Mouse (Mus musculus) heart, embryonic 11.5 days (tissue): ENCODE data around the gene Omg. TPM values are rescaled to one million over a fixed set of nuclear protein-coding genes. Genes with fewer than 3 reads are reported as not detected.

Experiments used
- ATAC-seq: fragments of 200-750 bp; cut with Nextera tagmentation; replicated peaks from 2 replicates; pipeline ENCODE4 v1.8.0; 2017; ENCODE audit warnings: moderate library complexity; ENCODE audit not compliant: insufficient number of reproducible peaks, low FRiP score, low TSS enrichment
- H3K27ac ChIP-seq: fragments of 300-500 bp; sonication (generic); 2 replicates; pipeline ENCODE4 v1.5.1; 2014; ENCODE audit warnings: mild to moderate bottlenecking, low read depth, low read length
- H3K27me3 ChIP-seq: fragments of 300-500 bp; sonication (generic); 2 replicates; pipeline ENCODE4 v1.6.1; 2014; ENCODE audit warnings: mild to moderate bottlenecking, low read length, mixed read lengths; ENCODE audit not compliant: control insufficient read depth, insufficient read depth
- H3K36me3 ChIP-seq: fragments of 300-500 bp; sonication (generic); 2 replicates; pipeline ENCODE4 v1.6.1; 2014; ENCODE audit warnings: mild to moderate bottlenecking, low read length, moderate library complexity, mixed read lengths; ENCODE audit not compliant: control insufficient read depth, insufficient read depth
- H3K4me1 ChIP-seq: fragments of 300-500 bp; sonication (generic); 2 replicates; pipeline ENCODE4 v1.6.1; 2014; ENCODE audit warnings: low read length; ENCODE audit not compliant: control insufficient read depth, insufficient read depth
- H3K4me2 ChIP-seq: fragments of 300-500 bp; sonication (generic); 2 replicates; pipeline ENCODE4 v1.6.1; 2014; ENCODE audit warnings: mild to moderate bottlenecking, moderate library complexity
- H3K4me3 ChIP-seq: fragments of 300-500 bp; sonication (generic); 2 replicates; pipeline ENCODE4 v1.5.1; 2014; ENCODE audit warnings: low read depth, low read length
- H3K9ac ChIP-seq: fragments of 300-500 bp; sonication (generic); 2 replicates; pipeline ENCODE4 v1.6.1; 2014; ENCODE audit warnings: mild to moderate bottlenecking, low read depth, low read length, moderate library complexity
- H3K9me3 ChIP-seq: fragments of 300-500 bp; sonication (generic); replicated peaks from 2 replicates; pipeline ENCODE4 v1.6.1; 2016; ENCODE audit warnings: low read length; ENCODE audit not compliant: control insufficient read depth
- WGBS: fragments of 180-500 bp; shearing (Covaris S2); extraction: QIAGEN DNeasy Blood & Tissue Kit; methylation state at CpG from one replicate; pipeline ENCODE4 v1.1.7; 2014; ENCODE audit not compliant: insufficient replicate concordance; 5-methylcytosine and 5-hydroxymethylcytosine counted together
- polyA plus RNA-seq: library from polyadenylated mRNA; unstranded; fragments of >200 nt; fragmentation: Nextera tagmentation; extraction: Ambion mirVana; gene quantifications from 2 replicates; pipeline ENCODE4 v1.2.1, GENCODE M21; 2014

The Omg gene
- polyA plus RNA-seq, 1 experiment from 2014 or later, result 0.31 TPM

- Histone ChIP-seq H3K9ac (no peak within 1 kb of the TSS), H3K9me3 (no peaks in the 10 kb centered on the region), H3K27me3 (no peaks in the 10 kb centered on the region), H3K4me2 (no peak within 1 kb of the TSS), H3K4me1 (peaks cover 12% of the 10 kb centered on the region), H3K4me3 (no peak within 1 kb of the TSS), H3K36me3 (0 out of 2 replicates have a peak, but pooled peaks cover 4% of the 10 kb centered on the region), H3K27ac (no peak within 1 kb of the TSS)
- ATAC-seq, result no peak
- WGBS, result 84% methylated on average over 7 of the region's 7 CpGs
Observed at GRCm38 (mm10) chr11:79530333-79530761, 26.5 kb upstream of the Omg start, which contains the start of the genes Evi2 and Evi2a. TSS of gene Evi2 (minus strand) at chr11:79530589. TSS of gene Evi2a (minus strand) at chr11:79530609.

- Histone ChIP-seq H3K4me1 (peaks cover 12% of the 10 kb centered on the region), H3K9ac (no peak overlapping the region), H3K36me3 (0 out of 2 replicates have a peak, but pooled peaks cover 4% of the 10 kb centered on the region), H3K27ac (no peak overlapping the region), H3K4me3 (no peak overlapping the region), H3K4me2 (no peak overlapping the region), H3K9me3 (no peaks in the 10 kb centered on the region), H3K27me3 (no peaks in the 10 kb centered on the region)
- WGBS, result 88% methylated on average over 2 of the region's 2 CpGs
- ATAC-seq, result no peak
Observed at GRCm38 (mm10) chr11:79529736-79530135, 25.9 kb upstream of the Omg start.

GRCm38 (mm10) chr11:79529226-79529625 lies 25.3 kb upstream of the Omg start:
- peaks cover 12% of the 10 kb centered on the region for H3K4me1 ChIP-seq
- H3K9ac ChIP-seq, result no peak overlapping the region
- no peak overlapping the region for H3K27ac ChIP-seq
- no peak for ATAC-seq
- no peaks in the 10 kb centered on the region for H3K27me3 ChIP-seq
- no peak overlapping the region for H3K4me2 ChIP-seq
- H3K4me3 ChIP-seq, result no peak overlapping the region
- H3K36me3 ChIP-seq, result 0 out of 2 replicates have a peak, but pooled peaks cover 4% of the 10 kb centered on the region
- no peaks in the 10 kb centered on the region for H3K9me3 ChIP-seq
- WGBS, result 94% methylated on average over 6 of the region's 6 CpGs

GRCm38 (mm10) chr11:79528601-79529000 lies 24.7 kb upstream of the Omg start:
- 89% methylated on average over 3 of the region's 3 CpGs for WGBS
- Histone ChIP-seq H3K27me3 (no peaks in the 10 kb centered on the region), H3K4me1 (peaks cover 7% of the 10 kb centered on the region)

GRCm38 (mm10) chr11:79527739-79528384 lies 24.0 kb upstream of the Omg start:
- Histone ChIP-seq H3K4me2 (no peak overlapping the region), H3K36me3 (0 out of 2 replicates have a peak, but pooled peaks cover 4% of the 10 kb centered on the region)

More at GRCm38 (mm10) chr11:79528601-79529000, 24.7 kb upstream of the Omg start:
- Histone ChIP-seq H3K36me3 (0 out of 2 replicates have a peak, but pooled peaks cover 4% of the 10 kb centered on the region), H3K27ac (no peak overlapping the region), H3K9ac (no peak overlapping the region), H3K4me2 (no peak overlapping the region), H3K9me3 (no peaks in the 10 kb centered on the region), H3K4me3 (no peak overlapping the region)
- ATAC-seq, result no peak

GRCm38 (mm10) chr11:79527015-79527738 lies 23.3 kb upstream of the Omg start:
- WGBS, result 64% methylated on average over 15 of the region's 15 CpGs
- no peaks in the 10 kb centered on the region for H3K27me3 ChIP-seq
- H3K9ac ChIP-seq, result no peak overlapping the region
- no peak overlapping the region for H3K4me2 ChIP-seq
- 0 out of 2 replicates have a peak, but pooled peaks cover 4% of the 10 kb centered on the region for H3K36me3 ChIP-seq
- H3K27ac ChIP-seq, result no peak overlapping the region
- no peak overlapping the region for H3K4me3 ChIP-seq
- H3K9me3 ChIP-seq, result no peaks in the 10 kb centered on the region
- no peak for ATAC-seq
- peaks cover 5% of the 10 kb centered on the region for H3K4me1 ChIP-seq

More at GRCm38 (mm10) chr11:79527739-79528384, 24.0 kb upstream of the Omg start:
- H3K27me3 ChIP-seq, result no peaks in the 10 kb centered on the region
- H3K4me1 ChIP-seq, result peaks cover 5% of the 10 kb centered on the region
- H3K4me3 ChIP-seq, result no peak overlapping the region
- 69% methylated on average over 5 of the region's 5 CpGs for WGBS
- ATAC-seq, result no peak
- no peak overlapping the region for H3K9ac ChIP-seq
- no peaks in the 10 kb centered on the region for H3K9me3 ChIP-seq
- H3K27ac ChIP-seq, result no peak overlapping the region

GRCm38 (mm10) chr11:79526549-79526948 lies 22.7 kb upstream of the Omg start:
- Histone ChIP-seq H3K27me3 (no peaks in the 10 kb centered on the region), H3K4me2 (no peak overlapping the region), H3K4me3 (no peak overlapping the region), H3K4me1 (peaks cover 5% of the 10 kb centered on the region), H3K27ac (no peak overlapping the region), H3K36me3 (0 out of 2 replicates have a peak, but pooled peaks cover 4% of the 10 kb centered on the region), H3K9me3 (no peaks in the 10 kb centered on the region), H3K9ac (no peak overlapping the region)
- 87% methylated on average over 3 of the region's 3 CpGs for WGBS
- no peak for ATAC-seq

- Histone ChIP-seq H3K9me3 (no peaks in the 10 kb centered on the region), H3K27me3 (no peaks in the 10 kb centered on the region), H3K4me3 (no peak overlapping the region), H3K27ac (no peak overlapping the region), H3K9ac (no peak overlapping the region), H3K4me2 (no peak overlapping the region), H3K36me3 (0 out of 2 replicates have a peak, but pooled peaks cover 4% of the 10 kb centered on the region), H3K4me1 (peaks cover 5% of the 10 kb centered on the region)
- ATAC-seq, result no peak
- WGBS, result 98% methylated on average over 1 of the region's 1 CpGs
Observed at GRCm38 (mm10) chr11:79524310-79524575, 20.4 kb upstream of the Omg start.
